Mouse (Mus musculus) lung, embryonic 16.5 days (tissue): ENCODE measurements around the gene Tulp2. TPM values are rescaled to one million over a fixed set of nuclear protein-coding genes. Genes with fewer than 3 reads are reported as not detected.

ENCODE experiments used
- ATAC-seq: fragments of 200-750 bp; cut with Nextera tagmentation; 2 replicates; pipeline ENCODE4 v1.8.0; 2017; ENCODE audit warnings: low read depth, mild to moderate bottlenecking, moderate library complexity
- H3K27ac ChIP-seq: fragments of 300-500 bp; sonication (generic); 2 replicates; pipeline ENCODE4 v1.5.1; 2014; ENCODE audit warnings: mild to moderate bottlenecking, control low read depth, low read length
- H3K27me3 ChIP-seq: fragments of 300-500 bp; sonication (generic); 2 replicates; pipeline ENCODE4 v1.6.1; 2014; ENCODE audit warnings: low read depth, low read length, mixed read lengths; ENCODE audit not compliant: control insufficient read depth, insufficient read depth
- H3K36me3 ChIP-seq: fragments of 300-500 bp; sonication (generic); 2 replicates; pipeline ENCODE4 v1.6.1; 2014; ENCODE audit warnings: low read length; ENCODE audit not compliant: control insufficient read depth, insufficient read depth
- H3K4me1 ChIP-seq: fragments of 300-500 bp; sonication (generic); replicated peaks from 2 replicates; pipeline ENCODE4 v1.6.1; 2014; ENCODE audit warnings: low read length, mixed read lengths; ENCODE audit not compliant: control insufficient read depth, insufficient read depth
- H3K4me2 ChIP-seq: fragments of 300-500 bp; sonication (generic); 2 replicates; pipeline ENCODE4 v1.6.1; 2014; ENCODE audit warnings: low read depth, low read length, control low read depth
- H3K4me3 ChIP-seq: fragments of 300-500 bp; sonication (generic); 2 replicates; pipeline ENCODE4 v1.5.1; 2014; ENCODE audit warnings: mild to moderate bottlenecking, low read length, control low read depth
- H3K9ac ChIP-seq: fragments of 300-500 bp; sonication (generic); 2 replicates; pipeline ENCODE4 v1.6.1; 2014; ENCODE audit warnings: low read length, control low read depth
- H3K9me3 ChIP-seq: fragments of 300-500 bp; sonication (generic); 2 replicates; pipeline ENCODE4 v1.6.1; 2016; ENCODE audit warnings: low read length; ENCODE audit not compliant: control insufficient read depth
- WGBS: fragments of 180-500 bp; shearing (Covaris S2); extraction: QIAGEN DNeasy Blood & Tissue Kit; methylation state at CpG from one replicate; pipeline ENCODE4 v1.1.7; 2014; 5-methylcytosine and 5-hydroxymethylcytosine counted together
- polyA plus RNA-seq: library from polyadenylated mRNA; unstranded; fragments of >200 nt; fragmentation: Nextera tagmentation; extraction: Ambion mirVana; gene quantifications from 2 replicates; pipeline ENCODE4 v1.2.1, GENCODE M21; 2015

The Tulp2 gene
- polyA plus RNA-seq, 1 experiment from 2014 or later: 0.39 TPM

- no peak within 1 kb of the TSS for H3K4me2 ChIP-seq
- WGBS: 13% methylated on average over 8 of the region's 8 CpGs
- no peak within 1 kb of the TSS for H3K4me3 ChIP-seq
- H3K4me1 ChIP-seq: no peaks in the 10 kb centered on the region
- H3K27ac ChIP-seq: no peak within 1 kb of the TSS
- no peak for ATAC-seq
- no peak within 1 kb of the TSS for H3K9ac ChIP-seq
- H3K36me3 ChIP-seq: no peaks in the 10 kb centered on the region
- H3K9me3 ChIP-seq: no peaks in the 10 kb centered on the region
- H3K27me3 ChIP-seq: no peaks in the 10 kb centered on the region
Measured at GRCm38 (mm10) chr7:45554744-45555143, 73.1 kb downstream of the Tulp2 start, which contains the start of gene Hsd17b14. Hsd17b14 (plus strand) TSS chr7:45554893.

DNA sequence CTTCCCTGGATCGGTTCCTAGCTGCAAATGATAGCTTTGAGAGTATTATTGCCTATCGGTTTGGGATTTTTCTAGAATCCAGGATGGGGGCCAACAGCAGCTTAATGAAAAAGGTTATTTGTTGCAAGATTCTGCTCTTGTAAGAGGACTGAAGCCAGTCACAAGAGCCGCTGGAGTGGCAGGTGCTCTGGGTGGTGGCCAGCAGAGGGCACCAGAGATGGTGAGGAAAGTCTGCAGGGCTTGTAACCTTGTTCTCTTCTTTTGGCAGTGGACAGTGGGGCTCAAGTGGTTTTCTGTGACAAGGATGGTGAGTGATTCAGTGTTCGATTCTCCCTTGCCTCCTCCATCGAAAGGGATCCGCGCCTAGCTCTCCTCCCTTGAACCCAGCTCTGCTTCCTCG lies 74.1 kb downstream of the Tulp2 start:
- H3K4me1 ChIP-seq: no peaks in the 10 kb centered on the region
- no peaks in the 10 kb centered on the region for H3K27me3 ChIP-seq
- no peak overlapping the region for H3K4me3 ChIP-seq
- no peaks in the 10 kb centered on the region for H3K36me3 ChIP-seq
- H3K4me2 ChIP-seq: no peak overlapping the region
- no peak overlapping the region for H3K27ac ChIP-seq
- no peak overlapping the region for H3K9ac ChIP-seq
- ATAC-seq: no peak
- 21% methylated on average over 8 of the region's 8 CpGs for WGBS
- H3K9me3 ChIP-seq: no peaks in the 10 kb centered on the region

GRCm38 (mm10) chr7:45558907-45559306 lies 77.2 kb downstream of the Tulp2 start:
- Histone ChIP-seq H3K27ac (peak overlapping the region; percentile 32; the same call in 1 of the 2 replicates), H3K27me3 (no peaks in the 10 kb centered on the region), H3K9me3 (no peaks in the 10 kb centered on the region), H3K36me3 (no peaks in the 10 kb centered on the region), H3K4me3 (no peak overlapping the region), H3K4me1 (peaks cover 9% of the 10 kb centered on the region), H3K4me2 (no peak overlapping the region), H3K9ac (no peak overlapping the region)
- peak; percentile 53; the same call in 1 of the 2 replicates for ATAC-seq
- WGBS: 21% methylated on average over 5 of the region's 6 CpGs

GRCm38 (mm10) chr7:45560241-45560640 lies 78.6 kb downstream of the Tulp2 start:
- Histone ChIP-seq H3K27ac (no peak overlapping the region), H3K4me3 (no peak overlapping the region), H3K4me2 (no peak overlapping the region), H3K36me3 (no peaks in the 10 kb centered on the region), H3K27me3 (no peaks in the 10 kb centered on the region), H3K9ac (no peak overlapping the region), H3K4me1 (peaks cover 9% of the 10 kb centered on the region), H3K9me3 (no peaks in the 10 kb centered on the region)
- no peak for ATAC-seq
- WGBS: 73% methylated on average over 7 of the region's 7 CpGs

- Histone ChIP-seq H3K36me3 (no peaks in the 10 kb centered on the region), H3K4me1 (peaks cover 9% of the 10 kb centered on the region), H3K9me3 (no peaks in the 10 kb centered on the region), H3K27ac (no peak overlapping the region), H3K4me2 (peak overlapping the region; percentile 39), H3K4me3 (no peak overlapping the region; the same call in 1 of the 2 replicates), H3K27me3 (no peaks in the 10 kb centered on the region), H3K9ac (peak overlapping the region; percentile 37; the same call in 1 of the 2 replicates)
- peak; percentile 72 for ATAC-seq
- 16% methylated on average over 17 of the region's 17 CpGs for WGBS
Measured at GRCm38 (mm10) chr7:45560843-45561623, 79.4 kb downstream of the Tulp2 start.

- H3K9ac ChIP-seq: peak overlapping the region; percentile 37; the same call in 1 of the 2 replicates
- H3K9me3 ChIP-seq: no peaks in the 10 kb centered on the region
- H3K27me3 ChIP-seq: no peaks in the 10 kb centered on the region
- no peaks in the 10 kb centered on the region for H3K36me3 ChIP-seq
- WGBS: 39% methylated on average over 12 of the region's 12 CpGs
- H3K4me3 ChIP-seq: no peak overlapping the region; the same call in 1 of the 2 replicates
- peak overlapping the region; percentile 39 for H3K4me2 ChIP-seq
- H3K4me1 ChIP-seq: peaks cover 9% of the 10 kb centered on the region
- no peak overlapping the region for H3K27ac ChIP-seq
- peak; percentile 27 for ATAC-seq
Measured at GRCm38 (mm10) chr7:45561624-45562520, 80.2 kb downstream of the Tulp2 start.

GRCm38 (mm10) chr7:45564811-45565210 lies 83.1 kb downstream of the Tulp2 start:
- Histone ChIP-seq H3K27ac (no peak overlapping the region), H3K27me3 (no peaks in the 10 kb centered on the region), H3K4me1 (peaks cover 23% of the 10 kb centered on the region), H3K9me3 (no peaks in the 10 kb centered on the region), H3K4me2 (no peak overlapping the region), H3K9ac (no peak overlapping the region), H3K36me3 (no peaks in the 10 kb centered on the region), H3K4me3 (no peak overlapping the region)
- ATAC-seq: no peak
- whole genome bisulfite sequencing: 53% methylated on average over 2 of the region's 2 CpGs

DNA sequence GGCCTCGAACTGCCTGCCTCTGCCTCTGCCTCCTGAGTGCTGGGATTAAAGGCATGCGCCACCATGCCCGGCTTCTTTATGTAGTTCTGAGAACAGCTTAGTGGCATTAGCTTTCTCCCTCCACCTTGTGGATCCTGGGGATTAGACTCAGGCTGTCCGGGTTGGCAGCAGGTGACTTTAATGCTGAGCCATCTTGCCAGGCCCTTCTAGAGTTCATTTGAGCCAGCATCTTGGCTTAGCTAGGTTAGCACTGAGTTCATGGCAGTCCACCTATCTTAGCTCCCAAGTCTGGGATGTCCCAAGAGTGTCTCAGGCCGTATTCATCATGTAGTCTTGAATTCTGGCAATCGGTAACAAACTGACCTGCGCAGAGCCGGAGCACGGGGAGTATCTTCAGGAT lies 83.8 kb downstream of the Tulp2 start:
- no peak for ATAC-seq
- Histone ChIP-seq H3K4me3 (no peak overlapping the region), H3K36me3 (no peaks in the 10 kb centered on the region), H3K27me3 (no peaks in the 10 kb centered on the region), H3K27ac (no peak overlapping the region), H3K4me2 (no peak overlapping the region), H3K4me1 (peaks cover 25% of the 10 kb centered on the region), H3K9me3 (no peaks in the 10 kb centered on the region), H3K9ac (no peak overlapping the region)
- 87% methylated on average over 9 of the region's 9 CpGs for WGBS
